8 mouse cellular contexts compared by ENCODE assay signal in genomic region chr13:48546330-48546917, GRCm38 (mm10). TPM values are rescaled to one million over a fixed set of nuclear protein-coding genes. Genes with fewer than 3 reads are reported as not detected.
DNase-seq lines count a peak whose midpoint lies in the region; ATAC-seq and TF ChIP-seq lines count a peak whose summit lies in the region.

No protein-coding gene starts in this region.

- peak overlapping the region; percentile 100 for H3K27ac ChIP-seq in embryonic facial prominence, embryonic 14.5 days (replicated peaks; ENCODE audit: low read depth, low read length)
- H3K27ac ChIP-seq in heart, adult 2 months: peak overlapping the region; percentile 100
- H3K27ac ChIP-seq in limb, embryonic 13.5 days: peak overlapping the region; percentile 99
- peak overlapping the region; percentile 100 for H3K27ac ChIP-seq in midbrain, embryonic 16.5 days (ENCODE audit: low read length)

- no peak for TF ChIP-seq EP300 in heart, adult 2 months (IDR thresholded peaks at IDR 0.05; ENCODE audit: insufficient read depth, low read depth, low read length)

- peak overlapping the region; percentile 94 for H3K4me3 ChIP-seq in embryonic facial prominence, embryonic 14.5 days (ENCODE audit: low read depth, low read length)
- H3K4me3 ChIP-seq in heart, adult 2 months: peak overlapping the region; percentile 81
- peak overlapping the region; percentile 90 for H3K4me3 ChIP-seq in limb, embryonic 13.5 days
- peak overlapping the region; percentile 77 for H3K4me3 ChIP-seq in midbrain, embryonic 16.5 days (ENCODE audit: low read depth, low read length)

- TF ChIP-seq CTCF in heart, adult 2 months (IDR thresholded peaks at IDR 0.05): peak; percentile 51

- intact Hi-C loops in heart, adult 2 months (cut with DNase I): loop anchor here (10.0 kb wide), 1 partner anchor 428 kb away; no protein-coding TSS in a partner anchor

- H3K4me1 ChIP-seq in embryonic facial prominence, embryonic 14.5 days (ENCODE audit: control insufficient read depth, insufficient read depth, low read length): peaks cover 22% of the 10 kb centered on the region
- peaks cover 7% of the 10 kb centered on the region for H3K4me1 ChIP-seq in heart, adult 2 months (ENCODE audit: control insufficient read depth, insufficient read depth, low read length)
- peaks cover 30% of the 10 kb centered on the region for H3K4me1 ChIP-seq in limb, embryonic 13.5 days
- H3K4me1 ChIP-seq in midbrain, embryonic 16.5 days (ENCODE audit: control insufficient read depth, insufficient read depth, low read length): peaks cover 23% of the 10 kb centered on the region

- H3K9ac ChIP-seq in embryonic facial prominence, embryonic 14.5 days (ENCODE audit: low read depth, low read length): peak overlapping the region; percentile 100
- peak overlapping the region; percentile 95 for H3K9ac ChIP-seq in heart, adult 2 months (ENCODE audit: low read depth, low read length)
- H3K9ac ChIP-seq in limb, embryonic 13.5 days: peak overlapping the region; percentile 98
- peak overlapping the region; percentile 99 for H3K9ac ChIP-seq in midbrain, embryonic 16.5 days (ENCODE audit: low read depth, low read length)

- peak overlapping the region; percentile 53 for H3K4me2 ChIP-seq in embryonic facial prominence, embryonic 14.5 days (ENCODE audit: low read depth, low read length)
- peak overlapping the region; percentile 55 for H3K4me2 ChIP-seq in limb, embryonic 13.5 days (replicated peaks)
- H3K4me2 ChIP-seq in midbrain, embryonic 16.5 days (ENCODE audit: low read length): peak overlapping the region; percentile 77

- H3K79me2 ChIP-seq in heart, adult 2 months (replicated peaks; ENCODE audit: control insufficient read depth, insufficient read depth, low read length): no peaks in the 10 kb centered on the region; the same call in 1 of the 2 replicates

- peak; percentile 98 for DNase-seq in 3T3-L1 (ENCODE audit: low read depth, low spot score)
- DNase-seq in adrenal gland, postnatal 4 days (ENCODE audit: low spot score in 2 of 2): peak; percentile 97 to 98
- DNase-seq in embryonic facial prominence, embryonic 14.5 days (ENCODE audit: low spot score): peak; percentile 100
- peak; percentile 100 for DNase-seq in heart, adult 2 months
- peak; percentile 100 for DNase-seq in kidney, adult 8-10 months
- peak; percentile 98 to 99 for DNase-seq in spleen, postnatal 10 days (ENCODE audit: low spot score in 2 of 2)

- peak; percentile 98 for ATAC-seq in embryonic facial prominence, embryonic 14.5 days (ENCODE audit: low read depth)
- ATAC-seq in limb, embryonic 13.5 days (ENCODE audit: low FRiP score, low read depth): peak; percentile 98
- peak; percentile 99 for ATAC-seq in midbrain, embryonic 16.5 days

- no peaks in the 10 kb centered on the region for H3K9me3 ChIP-seq in embryonic facial prominence, embryonic 14.5 days (ENCODE audit: control insufficient read depth, low read length)
- no peaks in the 10 kb centered on the region for H3K9me3 ChIP-seq in limb, embryonic 13.5 days
- H3K9me3 ChIP-seq in midbrain, embryonic 16.5 days (replicated peaks; ENCODE audit: control insufficient read depth, low read length, poor library complexity, severe bottlenecking): no peaks in the 10 kb centered on the region

- TF ChIP-seq POLR2A in heart, adult 2 months (IDR thresholded peaks at IDR 0.05; ENCODE audit: insufficient read depth, low read depth, low read length): peak; percentile 71

- H3K36me3 ChIP-seq in embryonic facial prominence, embryonic 14.5 days (ENCODE audit: control insufficient read depth, insufficient read depth, low read length): no peaks in the 10 kb centered on the region
- peaks cover 23% of the 10 kb centered on the region for H3K36me3 ChIP-seq in heart, adult 2 months (ENCODE audit: control insufficient read depth, insufficient read depth, low read length)
- no peaks in the 10 kb centered on the region for H3K36me3 ChIP-seq in limb, embryonic 13.5 days
- H3K36me3 ChIP-seq in midbrain, embryonic 16.5 days (ENCODE audit: control insufficient read depth, insufficient read depth, low read length): no peaks in the 10 kb centered on the region

- 1% methylated on average over 20 of the region's 72 CpGs for WGBS in embryonic facial prominence, embryonic 14.5 days
- WGBS in heart, adult 2 months: under 1% methylated on average over 67 of the region's 72 CpGs
- WGBS in limb, embryonic 13.5 days: under 1% methylated on average over 56 of the region's 72 CpGs
- under 1% methylated on average over 60 of the region's 72 CpGs for WGBS in midbrain, embryonic 16.5 days

- no peaks in the 10 kb centered on the region for H3K27me3 ChIP-seq in embryonic facial prominence, embryonic 14.5 days (replicated peaks; ENCODE audit: control insufficient read depth, insufficient read depth, low read length)
- no peaks in the 10 kb centered on the region for H3K27me3 ChIP-seq in heart, adult 2 months (ENCODE audit: control insufficient read depth, insufficient read depth, low read length)
- H3K27me3 ChIP-seq in limb, embryonic 13.5 days: no peaks in the 10 kb centered on the region
- H3K27me3 ChIP-seq in midbrain, embryonic 16.5 days (ENCODE audit: control insufficient read depth, insufficient read depth, low read depth, low read length): no peaks in the 10 kb centered on the region

RNA-seq across cellular contexts. Expression of gene A830005F24Rik, which starts 33.1 kb away (rescaled TPM):
- total RNA-seq in adrenal gland, postnatal 4 days (2021): not detected
- polyA plus RNA-seq in embryonic facial prominence, embryonic 14.5 days (2014; fragmentation: Nextera tagmentation; extraction: Ambion mirVana): 0.82 and 1.5 TPM in 2 replicates
- under 1 TPM in 1 of 2 experiments, not detected in 1; 0.30 TPM for total RNA-seq in heart, adult 2 months (2021)
- polyA plus RNA-seq in heart, adult 2 months (2012; rRNA removed): 0.23 TPM in 1 of 2 replicates, not detected in the other
- 3.2 and 4.1 TPM in 2 replicates for polyA plus RNA-seq in limb, embryonic 13.5 days (2015; fragmentation: Nextera tagmentation; extraction: Ambion mirVana)
- polyA plus RNA-seq in midbrain, embryonic 16.5 days (2015; fragmentation: Nextera tagmentation; extraction: Ambion mirVana): 3.4 and 4.9 TPM in 2 replicates

RNA-seq across cellular contexts. Expression of gene Zfp169, which starts 33.2 kb away (rescaled TPM):
- 10 to 100 TPM; 11.7 to 12.0 TPM for total RNA-seq in adrenal gland, postnatal 4 days (2021)
- 5.0 and 6.3 TPM in 2 replicates for polyA plus RNA-seq in embryonic facial prominence, embryonic 14.5 days (2014; fragmentation: Nextera tagmentation; extraction: Ambion mirVana)
- 1 to 10 TPM; 5.0 to 7.0 TPM for total RNA-seq in heart, adult 2 months (2021)
- 4.2 and 7.2 TPM in 2 replicates for polyA plus RNA-seq in heart, adult 2 months (2012; rRNA removed)
- 4.6 and 6.6 TPM in 2 replicates for polyA plus RNA-seq in limb, embryonic 13.5 days (2015; fragmentation: Nextera tagmentation; extraction: Ambion mirVana)
- 5.8 and 7.5 TPM in 2 replicates for polyA plus RNA-seq in midbrain, embryonic 16.5 days (2015; fragmentation: Nextera tagmentation; extraction: Ambion mirVana)

Comparison
In these comparisons a context has a peak if more than half of its experiments do, and no peak if none do; other contexts are left out.
1. Peak in every context shown above with its lines: DNase-seq, ATAC-seq, H3K4me3 ChIP-seq and H3K27ac ChIP-seq.